Mouse (Mus musculus): ENCODE measurements around the gene Dck. TPM values are rescaled to one million over a fixed set of nuclear protein-coding genes. Genes with fewer than 3 reads are reported as not detected.
A peak's percentile ranks its signal among the peaks of the same experiment; 100 is the strongest.
"Not testable (repeated sequence)": the region's sequence is repeated elsewhere in the genome, so short reads cannot be mapped to it uniquely, and the experiment has no call there.

The Dck gene
- polyA plus RNA-seq, 1 experiment from 2014 or later, result 36.9 TPM

DNA sequence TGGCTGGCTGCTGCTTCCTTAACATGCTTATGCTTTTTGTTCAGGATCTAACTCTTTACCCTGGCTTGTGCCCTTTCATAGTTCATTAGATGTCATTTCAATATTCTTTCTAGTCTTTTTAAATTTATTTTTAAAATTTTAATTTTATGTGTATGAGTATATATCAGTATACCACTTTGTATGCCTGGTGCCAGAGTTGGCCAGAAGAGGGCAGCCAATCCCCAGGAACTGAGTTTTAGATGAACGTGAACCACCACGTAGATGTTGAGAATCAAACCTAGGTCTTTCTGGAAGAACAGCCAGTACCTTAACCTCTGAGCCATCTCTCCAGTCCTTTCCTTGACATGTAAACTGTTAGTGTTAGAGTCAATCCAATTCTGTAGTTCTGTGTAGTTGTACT, 30.0 kb upstream of the Dck start:
- DNase-seq (ENCODE audit: low spot score), result no peak
- H3K4me3 ChIP-seq (ENCODE audit: low read depth, low read length), result no peak overlapping the region
- H3K36me3 ChIP-seq (ENCODE audit: control insufficient read depth, insufficient read depth, low read length), result no peaks in the 10 kb centered on the region
- ATAC-seq (ENCODE audit: low read depth), result no peak
- H3K9ac ChIP-seq (ENCODE audit: low read depth, low read length), result no peak overlapping the region
- H3K9me3 ChIP-seq (ENCODE audit: control insufficient read depth, low read length), result no peaks in the 10 kb centered on the region
- H3K27ac ChIP-seq (replicated peaks; ENCODE audit: low read depth, low read length), result no peak overlapping the region
- H3K4me1 ChIP-seq (ENCODE audit: control insufficient read depth, insufficient read depth, low read length), result no peaks in the 10 kb centered on the region
- 95% methylated on average over 2 of the region's 2 CpGs for WGBS
- H3K27me3 ChIP-seq (replicated peaks; ENCODE audit: control insufficient read depth, insufficient read depth, low read length), result no peaks in the 10 kb centered on the region
- H3K4me2 ChIP-seq (ENCODE audit: low read depth, low read length), result no peak overlapping the region

DNA sequence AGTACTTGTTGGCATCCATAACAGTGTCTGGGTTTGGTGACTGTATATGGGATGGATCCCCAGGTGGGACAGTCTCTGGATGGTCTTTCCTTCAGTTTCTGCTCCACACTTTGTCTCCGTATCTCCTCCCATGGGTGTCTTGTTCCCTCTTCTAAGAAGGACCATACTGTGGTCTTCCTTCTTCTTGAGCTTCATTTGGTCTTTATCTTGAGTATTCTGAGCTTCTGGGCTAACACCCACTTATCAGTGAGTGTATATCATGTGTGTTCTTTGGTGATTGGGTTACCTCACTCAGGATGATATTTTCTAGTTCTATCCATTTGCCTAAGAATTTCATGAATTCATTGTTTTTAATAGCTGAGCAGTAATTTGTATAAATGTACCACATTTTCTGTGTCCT, 23.7 kb upstream of the Dck start:
- H3K27me3 ChIP-seq (replicated peaks; ENCODE audit: control insufficient read depth, insufficient read depth, low read length); H3K9ac ChIP-seq (ENCODE audit: low read depth, low read length); DNase-seq (ENCODE audit: low spot score); H3K4me3 ChIP-seq (ENCODE audit: low read depth, low read length); H3K27ac ChIP-seq (replicated peaks; ENCODE audit: low read depth, low read length); ATAC-seq (ENCODE audit: low read depth); H3K36me3 ChIP-seq (ENCODE audit: control insufficient read depth, insufficient read depth, low read length); H3K4me1 ChIP-seq (ENCODE audit: control insufficient read depth, insufficient read depth, low read length); H3K4me2 ChIP-seq (ENCODE audit: low read depth, low read length); H3K9me3 ChIP-seq (ENCODE audit: control insufficient read depth, low read length): not testable (repeated sequence)
- 95% methylated on average over 1 of the region's 1 CpGs for WGBS

DNA sequence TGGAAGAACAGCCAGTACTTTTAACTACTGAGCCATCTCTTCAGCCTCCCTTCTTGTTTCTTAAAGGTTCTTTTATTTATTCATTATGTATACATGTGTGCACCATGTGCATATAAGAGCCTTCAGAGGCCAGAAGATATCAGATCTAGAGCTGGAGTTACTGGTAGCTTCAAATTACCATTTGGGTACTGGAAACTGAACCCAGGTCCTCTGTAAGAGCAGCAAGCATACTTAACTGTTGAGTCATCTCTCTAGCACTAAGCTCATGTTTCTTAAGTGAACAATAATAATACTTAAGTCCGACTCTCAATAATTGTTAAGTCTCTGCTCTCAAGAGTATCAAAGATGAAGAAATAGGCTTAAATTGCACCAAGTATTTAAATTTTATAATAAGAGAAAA, 17.0 kb upstream of the Dck start:
- Histone ChIP-seq H3K4me1 (ENCODE audit: control insufficient read depth, insufficient read depth, low read length) (no peaks in the 10 kb centered on the region), H3K9me3 (ENCODE audit: control insufficient read depth, low read length) (no peaks in the 10 kb centered on the region), H3K36me3 (ENCODE audit: control insufficient read depth, insufficient read depth, low read length) (peaks cover 19% of the 10 kb centered on the region), H3K4me3 (ENCODE audit: low read depth, low read length) (no peak overlapping the region), H3K27me3 (replicated peaks; ENCODE audit: control insufficient read depth, insufficient read depth, low read length) (no peaks in the 10 kb centered on the region), H3K4me2 (ENCODE audit: low read depth, low read length) (no peak overlapping the region), H3K27ac (replicated peaks; ENCODE audit: low read depth, low read length) (no peak overlapping the region), H3K9ac (ENCODE audit: low read depth, low read length) (no peak overlapping the region)
- WGBS, result 55% methylated on average over 1 of the region's 1 CpGs
- peak; percentile 53; the same call in 1 of the 2 replicates for ATAC-seq (ENCODE audit: low read depth)
- DNase-seq (ENCODE audit: low spot score), result no peak

DNA sequence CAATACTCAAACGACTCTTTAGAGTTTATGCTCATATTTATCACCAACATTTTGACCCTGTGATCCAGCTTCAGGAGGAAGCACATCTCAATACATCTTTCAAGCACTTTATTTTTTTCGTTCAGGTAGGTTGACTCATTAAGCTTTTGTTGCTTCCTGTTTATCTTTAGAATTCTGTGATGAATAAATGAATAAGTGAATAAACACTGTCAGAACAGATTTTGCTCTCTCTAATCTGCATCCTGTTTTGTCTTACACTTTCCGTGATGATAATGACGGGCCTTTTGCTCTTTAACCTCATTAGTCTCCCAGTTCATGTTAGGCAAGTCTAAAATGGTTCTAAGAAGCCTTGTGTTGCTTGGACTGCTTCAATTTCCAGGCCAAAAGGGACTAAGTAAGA, 11.6 kb upstream of the Dck start:
- H3K4me1 ChIP-seq (ENCODE audit: control insufficient read depth, insufficient read depth, low read length), result no peaks in the 10 kb centered on the region
- H3K27me3 ChIP-seq (replicated peaks; ENCODE audit: control insufficient read depth, insufficient read depth, low read length), result no peaks in the 10 kb centered on the region
- no peak for ATAC-seq (ENCODE audit: low read depth)
- peaks cover 27% of the 10 kb centered on the region for H3K36me3 ChIP-seq (ENCODE audit: control insufficient read depth, insufficient read depth, low read length)
- no peaks in the 10 kb centered on the region for H3K9me3 ChIP-seq (ENCODE audit: control insufficient read depth, low read length)
- no peak overlapping the region for H3K27ac ChIP-seq (replicated peaks; ENCODE audit: low read depth, low read length)
- no peak overlapping the region for H3K4me2 ChIP-seq (ENCODE audit: low read depth, low read length)
- 90% methylated on average over 4 of the region's 4 CpGs for WGBS
- no peak overlapping the region for H3K9ac ChIP-seq (ENCODE audit: low read depth, low read length)
- no peak for DNase-seq (ENCODE audit: low spot score)
- H3K4me3 ChIP-seq (ENCODE audit: low read depth, low read length), result no peak overlapping the region

DNA sequence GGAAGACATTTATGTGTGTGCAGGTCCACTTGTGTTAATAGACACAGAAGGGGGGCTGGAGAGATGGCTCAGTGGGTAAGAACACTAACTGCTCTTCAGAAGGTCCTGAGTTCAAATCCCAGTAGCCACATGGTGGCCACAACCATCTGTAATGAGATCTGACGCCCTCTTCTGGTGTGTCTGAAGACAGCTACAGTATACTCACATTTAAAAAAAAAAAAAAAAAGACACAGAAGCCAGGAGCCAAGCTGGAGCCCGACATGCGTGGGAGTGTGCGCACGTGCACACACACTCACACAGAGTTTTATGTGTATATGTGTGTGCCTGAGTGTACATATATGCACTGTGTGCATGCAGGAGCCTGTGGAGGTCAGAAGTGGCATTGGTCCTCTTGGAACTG, 2.2 kb upstream of the Dck start:
- no peaks in the 10 kb centered on the region for H3K27me3 ChIP-seq (replicated peaks; ENCODE audit: control insufficient read depth, insufficient read depth, low read length)
- no peak overlapping the region for H3K9ac ChIP-seq (ENCODE audit: low read depth, low read length)
- no peaks in the 10 kb centered on the region for H3K9me3 ChIP-seq (ENCODE audit: control insufficient read depth, low read length)
- no peaks in the 10 kb centered on the region for H3K36me3 ChIP-seq (ENCODE audit: control insufficient read depth, insufficient read depth, low read length)
- ATAC-seq (ENCODE audit: low read depth) (no peak), DNase-seq (ENCODE audit: low spot score) (no peak)
- WGBS, result 83% methylated on average over 5 of the region's 5 CpGs
- H3K27ac ChIP-seq (replicated peaks; ENCODE audit: low read depth, low read length), result no peak overlapping the region
- H3K4me1 ChIP-seq (ENCODE audit: control insufficient read depth, insufficient read depth, low read length), result no peaks in the 10 kb centered on the region
- no peak overlapping the region for H3K4me2 ChIP-seq (ENCODE audit: low read depth, low read length)
- no peak overlapping the region for H3K4me3 ChIP-seq (ENCODE audit: low read depth, low read length)

DNA sequence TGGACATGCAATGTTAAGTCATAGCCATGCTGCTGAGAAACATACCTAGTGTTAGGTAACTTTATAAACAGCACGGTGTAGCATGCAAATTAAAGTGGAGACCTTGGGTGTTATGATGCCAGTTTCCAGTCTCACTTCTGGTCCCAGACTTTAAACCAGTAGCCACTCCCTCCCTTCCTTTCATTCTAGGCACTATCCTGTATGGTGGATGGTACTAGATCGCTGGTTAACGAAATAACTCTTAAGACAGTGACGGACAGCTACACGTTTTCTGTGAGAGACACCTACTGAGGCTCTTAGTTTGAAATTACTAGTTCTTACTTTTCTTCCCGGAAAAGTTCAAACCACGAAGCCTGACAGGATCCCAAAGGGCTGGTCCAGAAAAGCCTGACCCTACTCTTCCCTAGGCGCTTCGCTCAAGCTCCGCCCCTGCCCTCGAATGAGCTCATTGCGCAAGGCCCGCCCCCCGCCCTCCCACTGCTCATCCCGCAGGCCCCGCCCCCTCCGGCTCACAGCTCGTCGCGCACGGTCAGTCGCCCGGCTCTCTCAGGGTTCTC, 288 bp upstream of the Dck start:
- DNase-seq (ENCODE audit: low spot score), result no peak
- H3K4me2 ChIP-seq (ENCODE audit: low read depth, low read length), result peak overlapping the region; percentile 71
- H3K27me3 ChIP-seq (replicated peaks; ENCODE audit: control insufficient read depth, insufficient read depth, low read length), result no peaks in the 10 kb centered on the region
- peak; percentile 51 for ATAC-seq (ENCODE audit: low read depth)
- H3K36me3 ChIP-seq (ENCODE audit: control insufficient read depth, insufficient read depth, low read length), result peaks cover 5% of the 10 kb centered on the region
- H3K4me1 ChIP-seq (ENCODE audit: control insufficient read depth, insufficient read depth, low read length), result no peaks in the 10 kb centered on the region
- under 1% methylated on average over 23 of the region's 23 CpGs for WGBS
- no peaks in the 10 kb centered on the region for H3K9me3 ChIP-seq (ENCODE audit: control insufficient read depth, low read length)
- peak overlapping the region; percentile 81 for H3K4me3 ChIP-seq (ENCODE audit: low read depth, low read length)
- H3K27ac ChIP-seq (replicated peaks; ENCODE audit: low read depth, low read length), result peak overlapping the region; percentile 89
- H3K9ac ChIP-seq (ENCODE audit: low read depth, low read length), result peak overlapping the region; percentile 85

DNA sequence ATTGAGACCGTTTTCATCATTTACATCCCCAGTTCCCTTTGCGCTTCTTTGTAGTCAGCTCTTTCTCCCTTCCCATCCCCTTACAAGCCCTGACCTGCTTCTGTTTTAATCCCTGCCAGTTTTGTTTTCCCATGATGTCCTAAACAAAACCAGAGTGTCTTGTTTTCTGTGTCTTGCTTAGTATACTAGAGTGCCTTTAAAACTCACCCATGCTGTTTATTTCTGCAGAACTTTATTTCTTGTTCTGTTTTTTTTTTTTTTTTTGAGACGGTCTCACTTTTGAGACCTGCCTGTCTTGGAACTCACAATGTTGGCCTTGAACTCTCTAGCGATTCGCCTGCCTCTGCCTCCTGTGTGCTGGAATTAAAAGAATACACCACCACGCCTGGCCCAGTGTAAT, 791 bp downstream of the Dck start:
- Histone ChIP-seq H3K9ac (ENCODE audit: low read depth, low read length) (peak overlapping the region; percentile 85), H3K4me3 (ENCODE audit: low read depth, low read length) (peak overlapping the region; percentile 81), H3K36me3 (ENCODE audit: control insufficient read depth, insufficient read depth, low read length) (peaks cover 11% of the 10 kb centered on the region), H3K9me3 (ENCODE audit: control insufficient read depth, low read length) (no peaks in the 10 kb centered on the region), H3K4me2 (ENCODE audit: low read depth, low read length) (peak overlapping the region; percentile 71), H3K27ac (replicated peaks; ENCODE audit: low read depth, low read length) (peak overlapping the region; percentile 89), H3K27me3 (replicated peaks; ENCODE audit: control insufficient read depth, insufficient read depth, low read length) (no peaks in the 10 kb centered on the region), H3K4me1 (ENCODE audit: control insufficient read depth, insufficient read depth, low read length) (no peaks in the 10 kb centered on the region)
- 12% methylated on average over 6 of the region's 6 CpGs for WGBS
- DNase-seq (ENCODE audit: low spot score) (peak; percentile 37), ATAC-seq (ENCODE audit: low read depth) (no peak)

DNA sequence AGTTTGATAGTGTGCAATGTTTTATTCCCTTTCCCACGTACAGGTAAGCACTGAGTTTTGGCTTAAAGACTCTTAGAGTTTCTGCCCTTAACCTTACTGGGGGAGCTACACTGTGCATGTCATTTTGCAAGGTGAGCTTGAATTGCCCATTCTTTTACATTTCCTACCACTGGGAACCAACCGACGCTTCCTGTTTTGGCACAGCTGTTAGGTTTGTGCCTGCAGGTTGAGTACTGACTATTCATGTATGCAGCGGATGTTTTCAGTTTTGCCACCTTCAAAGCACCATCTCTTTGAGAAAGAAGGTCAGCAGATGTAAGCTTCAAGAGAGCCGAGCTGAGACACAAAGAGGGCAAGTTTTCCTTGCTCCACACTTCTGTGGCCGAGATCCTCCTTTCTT, 1.3 kb downstream of the Dck start:
- ATAC-seq (ENCODE audit: low read depth), result no peak
- no peaks in the 10 kb centered on the region for H3K9me3 ChIP-seq (ENCODE audit: control insufficient read depth, low read length)
- H3K27ac ChIP-seq (replicated peaks; ENCODE audit: low read depth, low read length), result no peak overlapping the region
- no peak for DNase-seq (ENCODE audit: low spot score)
- peak overlapping the region; percentile 85; the same call in 1 of the 2 replicates for H3K9ac ChIP-seq (ENCODE audit: low read depth, low read length)
- H3K27me3 ChIP-seq (replicated peaks; ENCODE audit: control insufficient read depth, insufficient read depth, low read length), result no peaks in the 10 kb centered on the region
- no peaks in the 10 kb centered on the region for H3K4me1 ChIP-seq (ENCODE audit: control insufficient read depth, insufficient read depth, low read length)
- 53% methylated on average over 6 of the region's 6 CpGs for WGBS
- H3K4me3 ChIP-seq (ENCODE audit: low read depth, low read length), result peak overlapping the region; percentile 81
- H3K36me3 ChIP-seq (ENCODE audit: control insufficient read depth, insufficient read depth, low read length), result peaks cover 14% of the 10 kb centered on the region
- peak overlapping the region; percentile 71 for H3K4me2 ChIP-seq (ENCODE audit: low read depth, low read length)

DNA sequence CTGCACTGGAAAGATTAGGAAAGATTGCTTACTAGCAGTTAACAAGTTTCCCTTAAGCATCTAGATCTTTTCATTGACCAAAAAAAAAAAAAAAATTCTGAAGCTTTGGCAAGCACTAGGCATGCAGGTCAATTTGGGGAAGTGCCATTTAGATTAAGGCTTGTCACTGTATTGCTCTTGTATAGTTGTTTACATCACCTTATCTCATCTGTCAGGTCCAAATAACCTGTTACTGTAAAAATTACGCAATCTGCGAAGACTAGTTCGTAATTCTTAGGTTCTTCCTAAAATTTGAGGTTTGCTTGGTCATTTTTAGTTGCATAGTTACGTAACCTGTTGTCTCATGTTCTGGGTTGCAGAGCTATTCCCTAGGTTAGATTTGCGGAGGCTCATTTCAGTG, 2.1 kb downstream of the Dck start:
- WGBS, result 95% methylated on average over 5 of the region's 5 CpGs
- Histone ChIP-seq H3K4me2 (ENCODE audit: low read depth, low read length) (peak overlapping the region; percentile 71; the same call in 1 of the 2 replicates), H3K4me3 (ENCODE audit: low read depth, low read length) (no peak overlapping the region), H3K27me3 (replicated peaks; ENCODE audit: control insufficient read depth, insufficient read depth, low read length) (no peaks in the 10 kb centered on the region), H3K4me1 (ENCODE audit: control insufficient read depth, insufficient read depth, low read length) (no peaks in the 10 kb centered on the region), H3K27ac (replicated peaks; ENCODE audit: low read depth, low read length) (no peak overlapping the region), H3K9me3 (ENCODE audit: control insufficient read depth, low read length) (no peaks in the 10 kb centered on the region), H3K9ac (ENCODE audit: low read depth, low read length) (no peak overlapping the region), H3K36me3 (ENCODE audit: control insufficient read depth, insufficient read depth, low read length) (peaks cover 21% of the 10 kb centered on the region)
- ATAC-seq (ENCODE audit: low read depth), result no peak
- no peak for DNase-seq (ENCODE audit: low spot score)

Measured in embryonic facial prominence, embryonic 14.5 days (tissue).